8 mouse cellular contexts compared by ENCODE assay signal in the genomic region with DNA sequence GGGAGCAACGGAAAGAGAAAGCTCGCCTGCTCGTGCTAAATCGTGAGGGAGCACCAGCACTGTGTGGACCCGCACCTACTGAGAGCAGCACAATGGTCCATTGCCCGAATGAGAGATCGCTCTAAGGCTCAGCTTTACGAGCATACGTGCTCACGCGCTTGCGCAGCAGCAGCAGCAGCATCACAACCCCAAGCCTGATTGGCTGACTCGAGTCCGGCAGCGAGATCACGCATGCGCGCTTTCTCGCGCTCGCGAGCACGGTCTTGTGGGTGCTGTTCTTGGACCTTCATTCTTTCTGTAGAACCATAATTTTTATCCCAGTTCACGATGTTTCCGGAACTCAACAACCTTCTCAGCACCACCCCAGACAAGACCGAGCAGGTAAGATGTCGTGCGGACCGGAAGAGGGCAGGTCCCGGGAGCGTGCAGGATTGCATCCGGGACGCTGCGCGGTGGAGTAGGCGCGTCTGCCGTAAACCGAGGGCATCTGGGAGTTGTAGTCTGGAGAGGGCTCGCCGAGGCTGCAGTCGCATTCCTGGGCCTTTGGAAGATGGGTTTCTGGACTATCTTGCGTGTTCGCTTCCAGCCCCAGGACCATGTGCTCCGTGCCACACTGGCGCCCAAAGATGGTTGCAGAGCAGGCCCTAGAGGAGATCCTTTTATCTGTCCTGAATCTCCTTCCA. TPM values are rescaled to one million over a fixed set of nuclear protein-coding genes. Genes with fewer than 3 reads are reported as not detected.
DNase-seq lines count a peak whose midpoint lies in the region; ATAC-seq and TF ChIP-seq lines count a peak whose summit lies in the region.

Gene Elp6, plus strand, starts transcription at position 205 of the 683 bp plus-strand sequence.

- peak; percentile 97 for ATAC-seq in embryonic facial prominence, embryonic 15.5 days (ENCODE audit: insufficient number of reproducible peaks, low FRiP score, low TSS enrichment, low read depth)
- ATAC-seq in kidney, embryonic 14.5 days (ENCODE audit: low FRiP score, low TSS enrichment), result peak; percentile 99
- ATAC-seq in limb, embryonic 15.5 days (ENCODE audit: insufficient number of reproducible peaks, low FRiP score, low TSS enrichment, low read depth), result peak; percentile 98

- H3K4me1 ChIP-seq in bone marrow, adult 2 months (ENCODE audit: control insufficient read depth, insufficient read depth, low read length), result no peaks in the 10 kb centered on the region
- H3K4me1 ChIP-seq in embryonic facial prominence, embryonic 15.5 days, result peaks cover 6% of the 10 kb centered on the region
- H3K4me1 ChIP-seq in kidney, embryonic 14.5 days (ENCODE audit: control insufficient read depth, insufficient read depth, low read length), result no peaks in the 10 kb centered on the region
- peaks cover 8% of the 10 kb centered on the region for H3K4me1 ChIP-seq in limb, embryonic 15.5 days

- 0 out of 2 replicates have a peak, but pooled peaks cover 5% of the 10 kb centered on the region for H3K36me3 ChIP-seq in embryonic facial prominence, embryonic 15.5 days
- peaks cover 5% of the 10 kb centered on the region; the same call in 1 of the 2 replicates for H3K36me3 ChIP-seq in kidney, embryonic 14.5 days (ENCODE audit: control insufficient read depth, insufficient read depth, low read length)
- peaks cover 3% of the 10 kb centered on the region for H3K36me3 ChIP-seq in limb, embryonic 15.5 days

- DNase-seq in 416B (ENCODE audit: low read depth), result peak; percentile 97
- peak; percentile 93 to 94 for DNase-seq in heart, adult 9 months (ENCODE audit: low spot score in 2 of 2)
- peak; percentile 69 to 82 for DNase-seq in monocyte, adult 2 months (ENCODE audit: low read depth in 1 of 2, low spot score in 2 of 2)
- DNase-seq in spleen, postnatal 36 days (ENCODE audit: low spot score in 2 of 2), result peak; percentile 87 to 89

- 0 out of 2 replicates have a peak, but pooled peaks have one; percentile 0 for TF ChIP-seq CTCF in bone marrow, adult 2 months (IDR thresholded peaks at IDR 0.05; ENCODE audit: control insufficient read depth, insufficient read depth, low read length)

- H3K9me3 ChIP-seq in embryonic facial prominence, embryonic 15.5 days (replicated peaks), result no peaks in the 10 kb centered on the region
- 0 out of 2 replicates have a peak, but pooled peaks cover 2% of the 10 kb centered on the region for H3K9me3 ChIP-seq in kidney, embryonic 14.5 days (ENCODE audit: control insufficient read depth, low read length)
- H3K9me3 ChIP-seq in limb, embryonic 15.5 days, result no peaks in the 10 kb centered on the region

- TF ChIP-seq POLR2A in bone marrow, adult 2 months (IDR thresholded peaks at IDR 0.05; ENCODE audit: borderline replicate concordance, control insufficient read depth, low read depth, low read length), result peak; percentile 87

- peak within 1 kb of the TSS; percentile 89 for H3K4me3 ChIP-seq in bone marrow, adult 2 months (replicated peaks; ENCODE audit: control insufficient read depth, low read depth, low read length)
- peak within 1 kb of the TSS; percentile 54 for H3K4me3 ChIP-seq in embryonic facial prominence, embryonic 15.5 days (replicated peaks)
- H3K4me3 ChIP-seq in kidney, embryonic 14.5 days (ENCODE audit: low read length), result peak within 1 kb of the TSS; percentile 55
- peak within 1 kb of the TSS; percentile 64 for H3K4me3 ChIP-seq in limb, embryonic 15.5 days

- H3K27ac ChIP-seq in bone marrow, adult 2 months (ENCODE audit: control insufficient read depth, insufficient read depth, low read depth, low read length, poor library complexity), result peak within 1 kb of the TSS; percentile 60
- peak within 1 kb of the TSS; percentile 97 for H3K27ac ChIP-seq in embryonic facial prominence, embryonic 15.5 days (replicated peaks)
- peak within 1 kb of the TSS; percentile 95 for H3K27ac ChIP-seq in kidney, embryonic 14.5 days (ENCODE audit: low read depth, low read length)
- H3K27ac ChIP-seq in limb, embryonic 15.5 days, result peak within 1 kb of the TSS; percentile 96

- WGBS in bone marrow, adult 2 months, result under 1% methylated on average over 46 of the region's 46 CpGs
- WGBS in embryonic facial prominence, embryonic 15.5 days, result under 1% methylated on average over 46 of the region's 46 CpGs
- WGBS in kidney, embryonic 14.5 days, result under 1% methylated on average over 46 of the region's 46 CpGs
- WGBS in limb, embryonic 15.5 days, result under 1% methylated on average over 46 of the region's 46 CpGs

- H3K9ac ChIP-seq in embryonic facial prominence, embryonic 15.5 days, result peak within 1 kb of the TSS; percentile 63
- peak within 1 kb of the TSS; percentile 75 for H3K9ac ChIP-seq in kidney, embryonic 14.5 days (ENCODE audit: low read depth, low read length)
- H3K9ac ChIP-seq in limb, embryonic 15.5 days, result peak within 1 kb of the TSS; percentile 46

- no peaks in the 10 kb centered on the region for H3K27me3 ChIP-seq in embryonic facial prominence, embryonic 15.5 days
- no peaks in the 10 kb centered on the region for H3K27me3 ChIP-seq in kidney, embryonic 14.5 days (ENCODE audit: control insufficient read depth, insufficient read depth, low read length)
- no peaks in the 10 kb centered on the region for H3K27me3 ChIP-seq in limb, embryonic 15.5 days

- H3K4me2 ChIP-seq in embryonic facial prominence, embryonic 15.5 days (replicated peaks), result peak within 1 kb of the TSS; percentile 74
- H3K4me2 ChIP-seq in kidney, embryonic 14.5 days (replicated peaks; ENCODE audit: low read depth, low read length), result peak within 1 kb of the TSS; percentile 62
- peak within 1 kb of the TSS; percentile 78 for H3K4me2 ChIP-seq in limb, embryonic 15.5 days

RNA-seq across cellular contexts. Expression of gene Elp6, which starts in this region (rescaled TPM):
- polyA plus RNA-seq in bone marrow, adult 2 months (2011; ENCODE audit: insufficient read depth, insufficient read length, low replicate concordance, missing spikeins), result 5.0 and 6.6 TPM in 2 replicates
- polyA plus RNA-seq in embryonic facial prominence, embryonic 15.5 days (2015; fragmentation: Nextera tagmentation; extraction: Ambion mirVana), result 24.1 and 24.9 TPM in 2 replicates
- polyA plus RNA-seq in kidney, embryonic 14.5 days (2014; fragmentation: Nextera tagmentation; extraction: Ambion mirVana), result 32.3 and 33.8 TPM in 2 replicates
- polyA plus RNA-seq in limb, embryonic 15.5 days (2015; fragmentation: Nextera tagmentation; extraction: Ambion mirVana), result 22.9 and 25.9 TPM in 2 replicates

Comparison
In these comparisons a context has a peak if more than half of its experiments do, and no peak if none do; other contexts are left out.
1. Peak in every context shown above with its lines: DNase-seq, ATAC-seq, H3K4me3 ChIP-seq and H3K27ac ChIP-seq.